Mouse (Mus musculus) heart, postnatal 0 days (tissue): ENCODE data around the gene Rmnd1.

Experiments used
- CTCF ChIP-seq: IDR thresholded peaks from 2 replicates; pipeline ENCODE4 v1.5.1; 2016; ENCODE audit warnings: antibody characterized with exemption, control low read depth, low read depth
- EP300 ChIP-seq: IDR thresholded peaks from 2 replicates; pipeline ENCODE4 v1.6.1; 2016; ENCODE audit warnings: antibody characterized with exemption, low read depth

GRCm38 (mm10) chr10:4435416-4435815 lies 3.2 kb upstream of the Rmnd1 start:
- no peak for TF ChIP-seq CTCF
- no peak for TF ChIP-seq EP300
